Mouse (Mus musculus) heart, embryonic 15.5 days (tissue): ENCODE results near the gene Neurl1a. TPM values are rescaled to one million over a fixed set of nuclear protein-coding genes. Genes with fewer than 3 reads are reported as not detected.

Experiments
- ATAC-seq: fragments of 200-750 bp; cut with Nextera tagmentation; replicated peaks from 2 replicates; pipeline ENCODE4 v1.8.0; 2017; ENCODE audit warnings: low read depth, moderate TSS enrichment; ENCODE audit not compliant: insufficient number of reproducible peaks, insufficient read depth, low FRiP score
- H3K27ac ChIP-seq: fragments of 300-500 bp; sonication (generic); 2 replicates; pipeline ENCODE4 v1.5.1; 2015; ENCODE audit warnings: mild to moderate bottlenecking, inconsistent platforms
- H3K27me3 ChIP-seq: fragments of 300-500 bp; sonication (generic); 2 replicates; pipeline ENCODE4 v1.6.1; 2015; ENCODE audit warnings: inconsistent platforms
- H3K36me3 ChIP-seq: fragments of 300-500 bp; sonication (generic); 2 replicates; pipeline ENCODE4 v1.6.1; 2015; ENCODE audit warnings: mild to moderate bottlenecking, inconsistent platforms
- H3K4me1 ChIP-seq: fragments of 300-500 bp; sonication (generic); replicated peaks from 2 replicates; pipeline ENCODE4 v1.6.1; 2015; ENCODE audit warnings: inconsistent platforms
- H3K4me2 ChIP-seq: fragments of 300-500 bp; sonication (generic); 2 replicates; pipeline ENCODE4 v1.6.1; 2015; ENCODE audit warnings: inconsistent platforms, mild to moderate bottlenecking, moderate library complexity
- H3K4me3 ChIP-seq: fragments of 300-500 bp; sonication (generic); 2 replicates; pipeline ENCODE4 v1.5.1; 2015; ENCODE audit warnings: mild to moderate bottlenecking, inconsistent platforms
- H3K9ac ChIP-seq: fragments of 300-500 bp; sonication (generic); 2 replicates; pipeline ENCODE4 v1.6.1; 2015; ENCODE audit warnings: mild to moderate bottlenecking, inconsistent platforms
- H3K9me3 ChIP-seq: fragments of 300-500 bp; sonication (generic); replicated peaks from 2 replicates; pipeline ENCODE4 v1.6.1; 2016; ENCODE audit warnings: inconsistent platforms
- WGBS: fragments of 180-500 bp; shearing (Covaris S2); methylation state at CpG from one replicate; pipeline ENCODE4 v1.1.7; 2015; ENCODE audit warnings: mixed read lengths; 5-methylcytosine and 5-hydroxymethylcytosine counted together
- polyA plus RNA-seq: library from polyadenylated mRNA; unstranded; fragments of >200 nt; fragmentation: Nextera tagmentation; extraction: Ambion mirVana; gene quantifications from 2 replicates; pipeline ENCODE4 v1.2.1, GENCODE M21; 2015

Neurl1a gene
- polyA plus RNA-seq, 1 experiment from 2014 or later: 1.2 TPM

DNA sequence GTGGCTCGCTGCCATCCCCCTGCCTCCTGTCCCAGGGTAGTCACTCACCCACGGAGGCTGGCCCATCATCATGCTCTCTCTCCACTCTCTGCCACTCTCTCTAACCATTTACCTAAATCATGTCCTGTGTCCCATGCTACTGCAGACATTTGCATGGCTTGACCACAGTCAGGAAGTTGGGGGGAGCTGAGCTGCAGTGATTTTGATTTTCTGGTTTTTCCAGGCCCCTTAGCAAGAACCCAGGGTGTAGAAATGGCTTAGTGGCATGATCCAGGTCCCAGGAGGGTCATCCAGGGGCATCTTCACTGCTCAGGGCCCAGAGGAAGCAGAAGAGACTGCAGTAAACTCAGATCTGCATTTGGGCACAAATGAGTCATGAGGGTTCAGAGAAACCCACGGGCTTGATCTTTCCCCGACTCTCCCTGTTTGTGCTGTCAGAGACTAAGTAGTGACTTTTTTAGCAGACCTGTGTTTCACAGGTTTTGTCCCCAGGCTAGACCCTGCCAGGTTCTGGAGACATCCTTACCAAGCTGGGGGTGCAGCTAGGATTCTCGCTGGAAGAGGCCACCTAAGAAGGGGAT is 30.3 kb upstream of the Neurl1a start:
- Histone ChIP-seq H3K9ac (no peak overlapping the region), H3K36me3 (no peaks in the 10 kb centered on the region), H3K4me2 (no peak overlapping the region), H3K9me3 (no peaks in the 10 kb centered on the region), H3K27ac (no peak overlapping the region), H3K4me1 (peaks cover 10% of the 10 kb centered on the region), H3K27me3 (peaks cover 19% of the 10 kb centered on the region), H3K4me3 (no peak overlapping the region)
- 68% methylated on average over 5 of the region's 5 CpGs for WGBS
- ATAC-seq: no peak

DNA sequence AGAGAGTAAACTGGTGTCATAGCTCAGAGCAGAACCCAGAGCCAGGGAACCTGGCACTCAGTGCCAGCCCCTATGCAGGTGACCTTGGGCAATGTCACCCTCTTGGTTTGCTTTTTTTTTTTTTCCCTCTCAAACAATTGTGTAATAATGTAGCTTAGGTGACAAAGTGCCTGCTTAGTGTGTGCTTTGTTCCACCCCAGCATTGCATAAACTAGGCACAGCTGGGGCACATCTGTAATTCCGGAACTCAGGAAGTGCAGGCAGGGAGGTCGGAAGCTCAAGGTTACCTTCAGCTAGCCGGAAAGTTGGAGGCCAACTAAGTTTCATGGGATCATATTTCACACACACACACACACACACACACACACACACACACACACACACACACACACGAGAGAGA is 28.8 kb upstream of the Neurl1a start:
- no peaks in the 10 kb centered on the region for H3K36me3 ChIP-seq
- H3K9me3 ChIP-seq: no peaks in the 10 kb centered on the region
- no peak overlapping the region for H3K4me3 ChIP-seq
- H3K27ac ChIP-seq: no peak overlapping the region; the same call in 1 of the 2 replicates
- peaks cover 10% of the 10 kb centered on the region for H3K4me1 ChIP-seq
- H3K27me3 ChIP-seq: peaks cover 19% of the 10 kb centered on the region
- no peak for ATAC-seq
- 37% methylated on average over 4 of the region's 4 CpGs for WGBS
- no peak overlapping the region for H3K9ac ChIP-seq
- H3K4me2 ChIP-seq: no peak overlapping the region

DNA sequence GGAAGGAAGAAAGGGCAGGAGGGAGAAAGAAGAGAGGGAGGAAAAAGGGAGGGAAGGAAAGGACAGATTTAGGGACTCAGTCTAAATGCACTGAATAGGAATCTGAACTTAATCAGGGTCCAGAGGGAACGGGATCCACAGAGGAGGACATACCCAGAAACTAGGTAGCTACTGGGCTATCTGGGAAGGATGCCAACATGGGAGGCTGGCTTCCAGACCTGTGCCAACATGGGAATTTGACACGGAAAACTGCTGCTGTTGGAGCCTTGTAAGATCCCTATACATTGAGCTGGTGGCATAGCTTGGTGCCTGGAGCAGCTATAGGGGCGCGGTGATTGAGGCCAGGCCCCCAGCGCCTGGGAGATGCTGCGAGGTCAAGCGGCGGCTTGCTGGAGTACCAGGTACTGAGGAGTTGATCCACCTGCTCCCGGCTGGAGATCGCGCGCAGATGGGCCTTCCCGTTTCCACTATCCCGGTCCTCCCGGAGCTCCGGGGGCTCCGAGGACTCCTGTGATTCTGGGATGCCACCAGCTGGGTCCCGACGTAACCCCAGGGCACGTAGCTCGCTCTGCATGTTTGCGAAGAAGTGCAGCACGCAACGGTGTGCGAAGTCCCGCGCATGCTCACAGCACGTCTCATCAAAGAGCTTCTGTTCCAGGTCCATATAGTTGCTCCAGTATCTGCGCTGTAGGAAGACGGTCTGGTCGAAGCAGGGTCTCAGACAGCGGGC is 27.1 kb upstream of the Neurl1a start:
- Histone ChIP-seq H3K4me1 (peaks cover 10% of the 10 kb centered on the region), H3K27me3 (peaks cover 19% of the 10 kb centered on the region), H3K9me3 (no peaks in the 10 kb centered on the region), H3K4me3 (peak overlapping the region; percentile 34), H3K27ac (no peak overlapping the region), H3K36me3 (no peaks in the 10 kb centered on the region), H3K9ac (no peak overlapping the region; the same call in 1 of the 2 replicates), H3K4me2 (peak overlapping the region; percentile 59)
- ATAC-seq: no peak
- 27% methylated on average over 32 of the region's 32 CpGs for WGBS

DNA sequence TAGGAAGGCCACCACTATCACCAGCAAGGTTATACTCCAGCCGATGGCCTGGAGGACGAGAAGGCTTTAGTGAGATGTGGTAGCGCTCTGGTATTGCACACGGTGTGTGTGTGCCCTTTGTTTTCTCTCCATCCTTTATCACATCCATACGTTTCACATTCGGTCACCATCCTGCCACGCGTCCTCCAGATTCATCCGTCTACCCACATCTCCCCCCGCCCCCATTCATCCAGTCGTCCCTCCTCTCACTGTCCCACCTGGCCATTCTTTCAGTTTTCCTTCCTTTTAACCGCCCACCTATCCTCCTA is 26.6 kb upstream of the Neurl1a start:
- WGBS: 62% methylated on average over 12 of the region's 12 CpGs
- ATAC-seq: no peak
- peak overlapping the region; percentile 34 for H3K4me3 ChIP-seq
- H3K4me2 ChIP-seq: peak overlapping the region; percentile 59
- no peaks in the 10 kb centered on the region for H3K9me3 ChIP-seq
- H3K4me1 ChIP-seq: peaks cover 10% of the 10 kb centered on the region
- H3K9ac ChIP-seq: no peak overlapping the region; the same call in 1 of the 2 replicates
- H3K36me3 ChIP-seq: no peaks in the 10 kb centered on the region
- H3K27ac ChIP-seq: no peak overlapping the region
- peaks cover 19% of the 10 kb centered on the region for H3K27me3 ChIP-seq

DNA sequence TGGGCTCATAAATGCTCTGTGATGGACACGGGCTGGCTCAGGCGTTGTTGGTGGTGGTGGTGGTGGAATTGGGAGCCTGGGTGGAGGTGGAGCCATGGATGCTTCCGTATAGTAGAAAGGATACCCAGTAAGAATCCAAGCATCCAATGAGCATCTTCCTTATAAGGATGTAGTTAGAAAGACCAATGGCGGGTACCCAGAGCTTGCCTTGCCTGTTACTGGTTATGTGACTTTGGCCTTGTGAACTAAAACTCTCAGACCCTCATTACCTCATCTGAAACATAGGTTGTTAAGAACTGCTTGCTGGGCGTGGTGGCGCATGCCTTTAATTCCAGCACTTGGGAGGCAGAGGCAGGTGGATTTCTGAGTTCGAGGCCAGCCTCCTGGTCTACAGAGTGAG is 24.9 kb upstream of the Neurl1a start:
- H3K4me1 ChIP-seq: peaks cover 10% of the 10 kb centered on the region
- H3K4me2 ChIP-seq: no peak overlapping the region
- 86% methylated on average over 7 of the region's 7 CpGs for WGBS
- H3K27me3 ChIP-seq: peaks cover 19% of the 10 kb centered on the region
- H3K4me3 ChIP-seq: no peak overlapping the region
- no peak overlapping the region for H3K9ac ChIP-seq
- H3K27ac ChIP-seq: no peak overlapping the region
- no peaks in the 10 kb centered on the region for H3K36me3 ChIP-seq
- no peak for ATAC-seq
- no peaks in the 10 kb centered on the region for H3K9me3 ChIP-seq

DNA sequence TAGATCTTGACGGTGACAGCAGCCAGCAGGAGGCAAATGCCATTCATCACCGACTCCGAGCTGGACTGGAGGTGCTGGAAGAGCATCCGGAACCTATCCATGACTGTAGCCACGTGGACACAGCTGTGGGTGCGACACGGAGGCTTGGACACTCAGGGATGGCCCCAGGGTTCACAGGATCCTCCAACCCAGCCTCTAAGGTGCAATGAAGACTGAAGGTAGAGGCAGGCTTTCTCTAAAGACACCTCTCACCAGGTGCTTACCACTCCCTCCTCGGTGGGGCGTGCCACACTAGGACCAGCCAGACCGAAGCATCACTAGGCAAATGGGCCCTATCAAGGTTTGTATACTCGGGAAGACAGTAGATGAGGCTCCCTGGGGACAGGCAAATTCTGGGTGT is 21.0 kb upstream of the Neurl1a start, which contains the start of gene Calhm3:
TSS of gene Calhm3 (minus strand) at position 101 of the 400 bp plus-strand sequence.
- no peak within 1 kb of the TSS for H3K4me3 ChIP-seq
- no peaks in the 10 kb centered on the region for H3K4me1 ChIP-seq
- no peak within 1 kb of the TSS for H3K9ac ChIP-seq
- ATAC-seq: no peak
- 64% methylated on average over 11 of the region's 11 CpGs for WGBS
- H3K36me3 ChIP-seq: no peaks in the 10 kb centered on the region
- H3K9me3 ChIP-seq: no peaks in the 10 kb centered on the region
- no peak within 1 kb of the TSS for H3K27ac ChIP-seq
- 0 out of 2 replicates have a peak, but pooled peaks cover 4% of the 10 kb centered on the region for H3K27me3 ChIP-seq
- no peak within 1 kb of the TSS for H3K4me2 ChIP-seq

DNA sequence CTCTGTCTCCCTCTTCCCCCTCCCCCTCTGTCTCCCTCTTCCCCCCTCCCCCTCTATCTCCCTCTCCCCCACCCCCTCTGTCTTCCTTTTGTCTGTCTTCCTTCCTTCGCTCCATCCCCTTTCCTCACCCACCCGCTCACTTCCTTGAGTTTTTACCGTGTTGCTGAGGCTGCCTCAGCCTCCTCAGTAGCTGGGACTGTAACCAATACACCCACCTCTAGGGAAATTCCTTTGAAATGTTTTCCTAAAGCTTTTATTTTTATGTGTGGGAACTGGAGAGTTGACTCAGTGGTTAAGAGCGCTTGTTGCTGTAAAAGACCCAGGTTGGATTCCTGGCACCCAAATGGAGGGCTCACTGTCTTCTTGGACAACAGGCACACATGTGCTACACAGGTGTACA is 17.0 kb upstream of the Neurl1a start:
- no peaks in the 10 kb centered on the region for H3K36me3 ChIP-seq
- H3K4me2 ChIP-seq: no peak overlapping the region
- no peak overlapping the region for H3K27ac ChIP-seq
- H3K9me3 ChIP-seq: no peaks in the 10 kb centered on the region
- H3K9ac ChIP-seq: no peak overlapping the region
- WGBS: 63% methylated on average over 4 of the region's 4 CpGs
- H3K4me1 ChIP-seq: no peaks in the 10 kb centered on the region
- no peaks in the 10 kb centered on the region for H3K27me3 ChIP-seq
- no peak for ATAC-seq
- H3K4me3 ChIP-seq: no peak overlapping the region

DNA sequence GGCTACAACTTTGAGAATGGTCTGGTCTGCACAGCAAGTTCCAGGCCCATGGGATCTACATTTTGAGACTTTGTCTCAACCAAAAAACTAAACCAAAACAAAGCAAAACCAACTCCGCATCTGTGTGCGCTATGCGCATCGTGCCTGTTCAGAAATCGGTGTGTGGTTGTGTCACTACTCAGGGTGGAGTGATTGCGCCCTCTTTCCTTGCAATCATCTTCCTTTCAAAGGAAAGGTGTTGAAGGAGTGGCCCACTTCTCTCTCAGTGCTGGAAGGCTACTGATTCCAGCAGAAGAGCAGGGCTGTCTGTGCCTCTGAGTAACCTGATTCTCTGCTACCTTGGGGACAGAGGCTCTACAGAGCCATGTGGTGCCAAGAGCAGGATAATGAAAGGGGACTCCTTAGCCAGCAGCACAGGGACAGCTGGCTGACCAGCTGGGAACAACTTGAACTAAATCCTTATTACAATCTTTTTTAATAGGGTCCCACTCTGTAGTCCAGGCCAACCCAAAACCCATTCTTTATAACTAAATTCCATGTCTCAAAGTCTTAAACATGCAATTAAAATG is 15.4 kb upstream of the Neurl1a start:
- H3K27ac ChIP-seq: no peak overlapping the region
- no peak for ATAC-seq
- H3K9ac ChIP-seq: no peak overlapping the region
- H3K27me3 ChIP-seq: no peaks in the 10 kb centered on the region
- WGBS: 88% methylated on average over 6 of the region's 6 CpGs
- peaks cover 5% of the 10 kb centered on the region for H3K4me1 ChIP-seq
- H3K9me3 ChIP-seq: no peaks in the 10 kb centered on the region
- no peak overlapping the region for H3K4me3 ChIP-seq
- no peaks in the 10 kb centered on the region for H3K36me3 ChIP-seq
- H3K4me2 ChIP-seq: no peak overlapping the region

DNA sequence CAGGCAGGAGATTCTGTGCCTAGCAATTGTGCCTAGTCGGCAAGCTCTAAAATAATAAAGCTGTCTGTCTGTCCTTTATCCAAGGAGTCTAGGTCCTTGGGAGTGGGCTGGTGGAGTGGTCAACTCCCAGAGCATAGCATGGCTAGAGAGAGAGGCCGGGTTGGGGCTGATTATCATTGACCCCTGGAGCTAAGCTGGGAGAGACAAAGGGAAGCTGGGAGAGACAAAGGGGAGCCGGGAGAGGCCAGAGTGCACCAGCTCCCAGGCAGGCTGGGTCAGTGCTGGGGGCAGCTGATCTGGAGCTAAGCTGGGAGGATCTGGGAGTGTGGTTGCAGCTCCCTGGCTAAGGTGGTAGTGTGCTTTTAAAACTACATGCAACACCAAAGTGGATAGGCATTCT is 11.9 kb upstream of the Neurl1a start:
- no peak overlapping the region for H3K27ac ChIP-seq
- 32% methylated on average over 3 of the region's 3 CpGs for WGBS
- no peak overlapping the region for H3K4me3 ChIP-seq
- ATAC-seq: no peak
- peaks cover 12% of the 10 kb centered on the region for H3K4me1 ChIP-seq
- no peaks in the 10 kb centered on the region for H3K36me3 ChIP-seq
- no peak overlapping the region for H3K4me2 ChIP-seq
- H3K27me3 ChIP-seq: no peaks in the 10 kb centered on the region
- no peak overlapping the region for H3K9ac ChIP-seq
- H3K9me3 ChIP-seq: no peaks in the 10 kb centered on the region

DNA sequence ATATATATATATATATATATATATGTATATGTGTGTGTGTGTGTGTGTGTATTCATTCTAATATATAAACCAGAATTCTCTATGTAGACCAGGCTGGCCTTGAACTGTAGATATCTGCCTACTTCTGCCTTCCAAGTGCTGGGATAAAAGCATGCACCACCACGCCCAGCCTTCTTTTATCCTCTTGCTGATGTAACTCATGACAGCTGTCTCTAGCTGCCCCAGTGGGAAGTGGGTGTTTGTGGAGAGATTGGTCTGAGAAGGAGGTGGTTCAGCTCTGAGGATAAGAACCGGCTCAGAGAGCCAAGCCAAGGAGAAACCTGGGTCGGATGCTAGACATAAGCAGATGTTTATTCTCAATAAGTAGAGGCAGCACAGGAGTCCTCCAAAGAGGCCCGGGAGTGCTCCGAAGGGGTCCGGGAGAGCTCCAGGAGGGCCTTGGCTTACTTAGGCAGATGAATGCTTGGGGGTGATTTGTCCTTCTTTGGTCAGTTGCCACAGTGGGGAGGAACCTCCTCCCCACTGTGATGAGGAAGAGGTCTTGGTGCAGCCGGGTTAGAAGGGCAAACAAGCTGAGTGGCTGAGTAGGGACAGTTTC is 10.9 kb upstream of the Neurl1a start:
- Histone ChIP-seq H3K4me3 (no peak overlapping the region), H3K36me3 (no peaks in the 10 kb centered on the region), H3K4me2 (peak overlapping the region; percentile 66), H3K27ac (no peak overlapping the region), H3K9me3 (no peaks in the 10 kb centered on the region), H3K4me1 (peaks cover 12% of the 10 kb centered on the region), H3K27me3 (no peaks in the 10 kb centered on the region), H3K9ac (0 out of 2 replicates have a peak overlapping the region, but pooled peaks have one; percentile 6)
- ATAC-seq: no peak
- WGBS: 45% methylated on average over 7 of the region's 7 CpGs

DNA sequence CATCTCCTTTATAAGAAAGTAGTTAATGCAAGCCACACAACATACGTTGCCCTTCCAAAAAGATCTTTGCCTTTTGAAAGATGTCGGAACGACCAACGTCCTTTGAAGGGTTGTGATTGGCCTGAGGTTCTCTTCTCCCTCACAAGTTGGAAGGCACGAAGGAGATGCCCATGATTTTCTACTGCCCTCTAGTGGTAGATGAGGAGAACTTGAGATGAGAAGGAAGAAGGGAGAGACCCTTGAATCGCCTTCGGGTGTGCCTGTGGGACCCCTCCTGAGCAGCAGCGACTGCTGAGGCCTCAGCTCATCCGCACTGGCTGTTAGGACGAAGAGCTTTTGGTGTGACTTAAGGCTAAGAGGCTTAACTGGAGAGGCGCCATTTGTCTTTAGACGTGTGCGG is 10.4 kb upstream of the Neurl1a start:
- H3K9me3 ChIP-seq: no peaks in the 10 kb centered on the region
- no peak for ATAC-seq
- H3K4me1 ChIP-seq: peaks cover 12% of the 10 kb centered on the region
- H3K27me3 ChIP-seq: no peaks in the 10 kb centered on the region
- H3K4me3 ChIP-seq: peak overlapping the region; percentile 33
- WGBS: 5% methylated on average over 13 of the region's 13 CpGs
- peak overlapping the region; percentile 32; the same call in 1 of the 2 replicates for H3K9ac ChIP-seq
- H3K4me2 ChIP-seq: peak overlapping the region; percentile 66
- H3K36me3 ChIP-seq: no peaks in the 10 kb centered on the region
- no peak overlapping the region for H3K27ac ChIP-seq
